Mouse (Mus musculus): ENCODE data around the gene Ube2e2. TPM values are rescaled to one million over a fixed set of nuclear protein-coding genes. Genes with fewer than 3 reads are reported as not detected.
"Not testable (repeated sequence)": the region's sequence is repeated elsewhere in the genome, so short reads cannot be mapped to it uniquely, and the experiment has no call there.

Gene Ube2e2
- polyA plus RNA-seq, 1 experiment from 2014 or later, result 40.9 TPM

- 68% methylated on average over 4 of the region's 4 CpGs for WGBS
- Histone ChIP-seq H3K9me3 (no peaks in the 10 kb centered on the region), H3K4me3 (no peak overlapping the region), H3K27me3 (replicated peaks) (no peaks in the 10 kb centered on the region), H3K9ac (no peak overlapping the region), H3K36me3 (no peaks in the 10 kb centered on the region), H3K27ac (replicated peaks) (no peak overlapping the region), H3K4me1 (no peaks in the 10 kb centered on the region), H3K4me2 (no peak overlapping the region)
- no peak for ATAC-seq (ENCODE audit: extremely low read depth, insufficient number of reproducible peaks, low FRiP score, low TSS enrichment)
These were observed 307.6 kb downstream of the Ube2e2 start for GRCm38 (mm10) chr14:18586239-18587034.

- ATAC-seq (ENCODE audit: extremely low read depth, insufficient number of reproducible peaks, low FRiP score, low TSS enrichment), result no peak
- 81% methylated on average over 4 of the region's 4 CpGs for WGBS
These were observed 312.3 kb downstream of the Ube2e2 start for GRCm38 (mm10) chr14:18581735-18582134.

DNA sequence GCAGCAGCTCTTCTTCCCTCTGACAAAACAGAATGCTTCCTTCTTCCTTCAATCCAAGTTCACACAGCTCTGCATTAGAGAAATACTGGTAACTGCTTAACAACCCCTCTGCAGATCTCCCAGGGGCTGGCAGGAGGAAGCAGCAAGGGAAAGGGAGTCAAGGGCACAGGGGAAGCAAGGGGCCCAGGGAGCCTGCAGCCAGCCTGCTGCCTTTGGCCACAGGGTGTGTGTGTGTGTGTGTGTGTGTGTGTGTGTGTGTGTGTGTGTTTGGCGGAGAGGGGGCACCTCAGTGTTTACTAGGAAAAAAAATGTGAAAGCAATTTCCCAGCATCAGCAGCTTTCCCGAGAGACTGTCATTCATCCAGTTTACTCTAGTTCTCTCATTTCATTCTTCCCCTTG, 319.3 kb downstream of the Ube2e2 start:
- H3K4me1 ChIP-seq, result no peaks in the 10 kb centered on the region
- no peak overlapping the region for H3K4me2 ChIP-seq
- H3K27ac ChIP-seq (replicated peaks), result no peak overlapping the region
- H3K9ac ChIP-seq, result no peak overlapping the region
- no peak for ATAC-seq (ENCODE audit: extremely low read depth, insufficient number of reproducible peaks, low FRiP score, low TSS enrichment)
- H3K36me3 ChIP-seq, result no peaks in the 10 kb centered on the region
- H3K4me3 ChIP-seq, result no peak overlapping the region
- H3K9me3 ChIP-seq, result no peaks in the 10 kb centered on the region
- H3K27me3 ChIP-seq (replicated peaks), result no peaks in the 10 kb centered on the region
- 67% methylated on average over 2 of the region's 2 CpGs for WGBS

More at GRCm38 (mm10) chr14:18581735-18582134, 312.3 kb downstream of the Ube2e2 start:
- H3K4me3 ChIP-seq, result no peak overlapping the region
- H3K27me3 ChIP-seq (replicated peaks), result no peaks in the 10 kb centered on the region
- H3K27ac ChIP-seq (replicated peaks), result no peak overlapping the region
- no peak overlapping the region for H3K9ac ChIP-seq
- H3K4me2 ChIP-seq, result no peak overlapping the region
- H3K4me1 ChIP-seq, result no peaks in the 10 kb centered on the region
- no peaks in the 10 kb centered on the region for H3K36me3 ChIP-seq
- H3K9me3 ChIP-seq, result no peaks in the 10 kb centered on the region

DNA sequence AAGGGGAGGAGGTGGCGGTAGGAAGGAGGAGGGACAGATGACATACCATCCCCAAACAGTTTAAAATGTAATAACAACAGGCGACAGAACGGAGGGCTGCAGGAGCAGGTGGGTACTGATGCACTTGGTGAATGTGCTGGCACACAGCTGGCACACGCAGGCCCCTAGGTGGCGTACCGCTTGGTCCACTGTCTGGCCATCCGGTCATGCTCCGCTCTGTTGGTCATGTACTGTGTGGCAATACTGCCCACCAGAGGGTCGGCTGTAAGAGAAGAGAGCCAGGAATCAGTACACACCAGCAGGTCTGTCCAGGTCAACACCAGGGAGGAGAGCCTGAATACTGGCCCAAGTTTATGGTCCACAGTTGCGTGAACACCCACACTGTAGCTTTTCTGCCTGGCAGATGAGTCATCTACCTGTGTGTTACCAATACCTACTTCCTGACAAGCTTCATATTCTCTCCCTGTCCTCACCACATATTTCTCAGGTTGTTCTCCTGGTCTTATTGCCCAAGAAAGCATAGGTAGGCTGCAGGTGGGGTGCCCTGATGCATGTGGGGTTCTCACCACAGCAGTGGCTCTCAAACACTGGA, 319.8 kb downstream of the Ube2e2 start:
- no peak for ATAC-seq (ENCODE audit: extremely low read depth, insufficient number of reproducible peaks, low FRiP score, low TSS enrichment)
- Histone ChIP-seq H3K36me3 (no peaks in the 10 kb centered on the region), H3K4me2 (no peak overlapping the region), H3K27ac (replicated peaks) (no peak overlapping the region), H3K9me3 (no peaks in the 10 kb centered on the region), H3K4me3 (no peak overlapping the region), H3K27me3 (replicated peaks) (no peaks in the 10 kb centered on the region), H3K9ac (no peak overlapping the region), H3K4me1 (no peaks in the 10 kb centered on the region)
- WGBS, result 87% methylated on average over 10 of the region's 10 CpGs

- H3K27ac ChIP-seq (replicated peaks), result no peak overlapping the region
- H3K27me3 ChIP-seq (replicated peaks), result no peaks in the 10 kb centered on the region
- no peaks in the 10 kb centered on the region for H3K9me3 ChIP-seq
- no peak overlapping the region for H3K9ac ChIP-seq
- H3K4me1 ChIP-seq, result no peaks in the 10 kb centered on the region
- ATAC-seq (ENCODE audit: extremely low read depth, insufficient number of reproducible peaks, low FRiP score, low TSS enrichment), result no peak
- no peak overlapping the region for H3K4me2 ChIP-seq
- 77% methylated on average over 4 of the region's 4 CpGs for WGBS
- no peak overlapping the region for H3K4me3 ChIP-seq
- no peaks in the 10 kb centered on the region for H3K36me3 ChIP-seq
These were observed 320.6 kb downstream of the Ube2e2 start for GRCm38 (mm10) chr14:18573286-18573956.

DNA sequence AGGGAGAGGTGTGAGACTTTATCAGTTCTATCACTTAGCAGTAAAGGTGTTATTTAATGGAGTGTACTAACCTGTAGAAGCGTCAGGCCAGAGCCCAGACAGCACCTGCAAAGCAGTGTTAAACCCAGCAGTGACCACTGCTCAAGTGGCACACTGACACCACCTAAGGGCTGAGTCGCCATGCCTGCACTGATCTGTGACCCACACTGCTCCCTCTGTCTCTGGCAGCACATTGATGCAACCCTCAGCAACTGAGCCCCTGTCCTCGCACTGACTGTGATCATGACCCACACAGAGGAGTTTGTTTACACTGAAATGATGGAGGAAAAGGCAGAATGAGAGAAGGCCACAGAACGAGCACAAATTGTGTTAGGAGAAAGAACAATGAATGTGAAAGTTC, 321.2 kb downstream of the Ube2e2 start:
- H3K27ac ChIP-seq (replicated peaks), result no peak overlapping the region
- H3K4me2 ChIP-seq, result no peak overlapping the region
- 67% methylated on average over 4 of the region's 4 CpGs for WGBS
- H3K9me3 ChIP-seq, result no peaks in the 10 kb centered on the region
- H3K27me3 ChIP-seq (replicated peaks), result no peaks in the 10 kb centered on the region
- no peaks in the 10 kb centered on the region for H3K36me3 ChIP-seq
- H3K4me1 ChIP-seq, result no peaks in the 10 kb centered on the region
- ATAC-seq (ENCODE audit: extremely low read depth, insufficient number of reproducible peaks, low FRiP score, low TSS enrichment), result no peak
- no peak overlapping the region for H3K4me3 ChIP-seq
- no peak overlapping the region for H3K9ac ChIP-seq

DNA sequence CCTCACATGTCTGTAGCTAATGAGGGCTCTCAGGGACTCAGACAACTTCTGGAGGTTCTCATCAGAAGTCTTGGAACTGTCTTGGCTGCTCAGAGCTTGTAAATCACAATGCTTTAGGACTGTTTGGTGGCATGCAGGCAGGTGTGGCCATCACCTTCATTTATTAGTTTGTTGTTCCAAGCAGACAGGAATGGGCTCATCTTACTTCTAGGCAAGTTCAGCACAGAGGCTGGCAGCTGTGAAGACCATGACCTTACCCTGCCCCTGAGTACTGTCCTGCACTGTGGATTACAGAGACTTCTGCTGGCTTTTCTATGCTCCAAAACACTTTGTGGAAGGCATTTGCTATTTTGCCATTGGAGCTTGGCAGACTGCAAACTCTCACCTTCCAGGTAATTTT, 324.5 kb downstream of the Ube2e2 start:
- no peak for ATAC-seq (ENCODE audit: extremely low read depth, insufficient number of reproducible peaks, low FRiP score, low TSS enrichment)

DNA sequence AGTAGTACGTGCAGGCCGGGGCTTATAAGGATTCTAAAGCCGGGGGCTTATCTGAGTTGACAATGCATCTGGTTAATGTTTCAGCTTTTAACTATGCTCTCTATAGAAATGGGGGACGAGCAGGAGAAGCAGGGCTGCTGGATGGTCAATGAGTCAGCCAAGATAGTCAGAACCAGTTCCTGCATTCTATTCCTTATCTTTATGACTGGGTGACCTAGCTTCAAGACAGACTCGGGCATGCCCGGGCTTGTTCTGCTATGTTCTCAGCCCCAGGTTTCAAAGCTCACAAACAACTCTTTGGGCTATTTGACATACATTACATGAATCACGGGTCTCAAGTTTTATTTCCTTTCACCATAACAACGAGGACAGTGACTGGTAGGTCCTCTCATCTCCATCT, 329.1 kb downstream of the Ube2e2 start:
- not testable (repeated sequence) for H3K4me1 ChIP-seq; H3K36me3 ChIP-seq; H3K4me3 ChIP-seq; H3K9ac ChIP-seq; ATAC-seq (ENCODE audit: extremely low read depth, insufficient number of reproducible peaks, low FRiP score, low TSS enrichment); H3K27me3 ChIP-seq (replicated peaks); H3K4me2 ChIP-seq
- peak overlapping the region; percentile 40; the same call in 1 of the 2 replicates for H3K27ac ChIP-seq (replicated peaks)
- WGBS, result 28% methylated on average over 8 of the region's 8 CpGs
- peaks cover 26% of the 10 kb centered on the region for H3K9me3 ChIP-seq

More for the DNA sequence above, 324.5 kb downstream of the Ube2e2 start:
- peaks cover 6% of the 10 kb centered on the region; the same call in 1 of the 2 replicates for H3K4me1 ChIP-seq
- no peak overlapping the region for H3K27ac ChIP-seq (replicated peaks)
- H3K4me2 ChIP-seq, result no peak overlapping the region
- H3K9me3 ChIP-seq, result peaks cover 3% of the 10 kb centered on the region; the same call in 1 of the 2 replicates
- no peaks in the 10 kb centered on the region for H3K36me3 ChIP-seq
- no peak overlapping the region for H3K9ac ChIP-seq
- H3K27me3 ChIP-seq (replicated peaks), result no peaks in the 10 kb centered on the region
- H3K4me3 ChIP-seq, result no peak overlapping the region

GRCm38 (mm10) chr14:18555287-18555686, 338.8 kb downstream of the Ube2e2 start:
- WGBS, result 53% methylated on average over 1 of the region's 1 CpGs
- Histone ChIP-seq H3K9ac (no peak overlapping the region), H3K36me3 (no peaks in the 10 kb centered on the region), H3K27me3 (replicated peaks) (no peaks in the 10 kb centered on the region), H3K4me1 (no peaks in the 10 kb centered on the region), H3K9me3 (no peaks in the 10 kb centered on the region), H3K4me3 (no peak overlapping the region), H3K4me2 (no peak overlapping the region), H3K27ac (replicated peaks) (no peak overlapping the region)
- ATAC-seq (ENCODE audit: extremely low read depth, insufficient number of reproducible peaks, low FRiP score, low TSS enrichment), result no peak

- Histone ChIP-seq H3K4me3 (no peak overlapping the region), H3K4me2 (no peak overlapping the region), H3K4me1 (no peaks in the 10 kb centered on the region), H3K9ac (no peak overlapping the region), H3K27ac (replicated peaks) (no peak overlapping the region), H3K27me3 (replicated peaks) (no peaks in the 10 kb centered on the region), H3K9me3 (no peaks in the 10 kb centered on the region), H3K36me3 (no peaks in the 10 kb centered on the region)
- ATAC-seq (ENCODE audit: extremely low read depth, insufficient number of reproducible peaks, low FRiP score, low TSS enrichment), result no peak
- 81% methylated on average over 2 of the region's 2 CpGs for WGBS
These were observed 339.5 kb downstream of the Ube2e2 start for GRCm38 (mm10) chr14:18554627-18554988.

DNA sequence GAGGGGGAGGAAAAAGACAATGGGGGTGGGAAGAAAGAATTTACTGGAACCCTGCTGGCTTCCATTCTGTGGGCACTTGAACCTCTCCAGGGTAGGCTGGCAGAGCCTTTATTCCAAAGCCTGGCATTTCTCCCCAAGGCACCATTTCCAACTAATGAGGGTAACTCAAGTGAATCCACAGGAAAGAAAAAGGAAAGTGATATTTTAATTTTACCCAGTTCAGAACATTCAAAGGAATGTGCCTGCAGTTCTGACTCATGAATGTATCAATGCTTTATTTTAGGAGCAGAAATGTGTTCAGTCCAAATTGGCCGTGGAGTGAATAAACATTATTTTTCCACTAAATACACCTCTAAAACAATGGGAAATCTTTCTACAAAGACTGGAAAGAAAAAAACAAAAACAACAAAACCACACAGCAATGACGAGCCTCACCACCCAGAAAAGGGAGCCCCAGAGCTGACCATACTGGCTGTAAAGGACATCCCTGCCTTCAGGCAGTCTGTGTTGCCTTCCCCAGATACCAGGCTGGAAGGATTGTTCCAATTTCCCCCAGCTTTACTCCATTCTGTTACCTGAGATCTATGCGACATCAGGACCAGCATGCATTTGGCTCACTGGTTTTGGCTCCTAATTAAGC, 340.0 kb downstream of the Ube2e2 start:
- H3K4me1 ChIP-seq, result no peaks in the 10 kb centered on the region
- no peak overlapping the region for H3K9ac ChIP-seq
- no peak overlapping the region for H3K27ac ChIP-seq (replicated peaks)
- ATAC-seq (ENCODE audit: extremely low read depth, insufficient number of reproducible peaks, low FRiP score, low TSS enrichment), result no peak
- H3K4me2 ChIP-seq, result no peak overlapping the region
- no peaks in the 10 kb centered on the region for H3K9me3 ChIP-seq
- WGBS, result 64% methylated on average over 3 of the region's 3 CpGs
- H3K4me3 ChIP-seq, result no peak overlapping the region
- H3K27me3 ChIP-seq (replicated peaks), result no peaks in the 10 kb centered on the region
- H3K36me3 ChIP-seq, result no peaks in the 10 kb centered on the region
